Mouse (Mus musculus) midbrain, embryonic 15.5 days (tissue): ENCODE data around the gene Slc25a38. TPM values are rescaled to one million over a fixed set of nuclear protein-coding genes. Genes with fewer than 3 reads are reported as not detected.

Experiments used
- ATAC-seq: fragments of 200-750 bp; cut with Nextera tagmentation; replicated peaks from 2 replicates; pipeline ENCODE4 v1.8.0; 2017; ENCODE audit warnings: moderate TSS enrichment
- H3K27ac ChIP-seq: fragments of 300-500 bp; sonication (generic); 2 replicates; pipeline ENCODE4 v1.5.1; 2015; ENCODE audit warnings: mild to moderate bottlenecking, inconsistent platforms
- H3K27me3 ChIP-seq: fragments of 300-500 bp; sonication (generic); replicated peaks from 2 replicates; pipeline ENCODE4 v1.6.1; 2015; ENCODE audit warnings: inconsistent platforms
- H3K36me3 ChIP-seq: fragments of 300-500 bp; sonication (generic); replicated peaks from 2 replicates; pipeline ENCODE4 v1.6.1; 2015; ENCODE audit warnings: inconsistent platforms
- H3K4me1 ChIP-seq: fragments of 300-500 bp; sonication (generic); 2 replicates; pipeline ENCODE4 v1.6.1; 2015; ENCODE audit warnings: inconsistent platforms
- H3K4me2 ChIP-seq: fragments of 300-500 bp; sonication (generic); 2 replicates; pipeline ENCODE4 v1.6.1; 2015; ENCODE audit warnings: inconsistent platforms, mild to moderate bottlenecking, moderate library complexity
- H3K4me3 ChIP-seq: fragments of 300-500 bp; sonication (generic); 2 replicates; pipeline ENCODE4 v1.5.1; 2015; ENCODE audit warnings: mild to moderate bottlenecking, inconsistent platforms
- H3K9ac ChIP-seq: fragments of 300-500 bp; sonication (generic); 2 replicates; pipeline ENCODE4 v1.6.1; 2015; ENCODE audit warnings: mild to moderate bottlenecking, inconsistent platforms
- H3K9me3 ChIP-seq: fragments of 300-500 bp; sonication (generic); 2 replicates; pipeline ENCODE4 v1.6.1; 2016; ENCODE audit warnings: inconsistent platforms
- WGBS: fragments of 180-500 bp; shearing (Covaris S2); methylation state at CpG from one replicate; pipeline ENCODE4 v1.1.7; 2015; ENCODE audit warnings: mixed read lengths; 5-methylcytosine and 5-hydroxymethylcytosine counted together
- polyA plus RNA-seq: library from polyadenylated mRNA; unstranded; fragments of >200 nt; fragmentation: Nextera tagmentation; extraction: Ambion mirVana; gene quantifications from 2 replicates; pipeline ENCODE4 v1.2.1, GENCODE M21; 2015

The Slc25a38 gene
- polyA plus RNA-seq = 41.5 and 48.3 TPM in 2 replicates

GRCm38 (mm10) chr9:120110211-120111018, at the start of gene Slc25a38:
Gene Slc25a38, plus strand, starts transcription at chr9:120110374.
- WGBS = under 1% methylated on average over 61 of the region's 62 CpGs
- Histone ChIP-seq H3K27ac (peak within 1 kb of the TSS; percentile 97), H3K4me1 (peaks cover 7% of the 10 kb centered on the region), H3K4me3 (peak within 1 kb of the TSS; percentile 97), H3K9me3 (no peaks in the 10 kb centered on the region), H3K9ac (peak within 1 kb of the TSS; percentile 88), H3K36me3 (no peaks in the 10 kb centered on the region), H3K27me3 (no peaks in the 10 kb centered on the region), H3K4me2 (peak within 1 kb of the TSS; percentile 49)
- ATAC-seq = peak; percentile 99

- no peak overlapping the region for H3K27ac ChIP-seq
- H3K4me1 ChIP-seq = no peaks in the 10 kb centered on the region
- H3K9me3 ChIP-seq = no peaks in the 10 kb centered on the region
- WGBS = 81% methylated on average over 4 of the region's 4 CpGs
- no peak overlapping the region for H3K4me2 ChIP-seq
- no peak for ATAC-seq
- no peaks in the 10 kb centered on the region for H3K27me3 ChIP-seq
- H3K36me3 ChIP-seq = no peaks in the 10 kb centered on the region
- H3K9ac ChIP-seq = no peak overlapping the region
- H3K4me3 ChIP-seq = no peak overlapping the region
These were observed 45.9 kb upstream of the Slc25a38 start for GRCm38 (mm10) chr9:120064317-120064716.

- Histone ChIP-seq H3K36me3 (no peaks in the 10 kb centered on the region), H3K4me3 (no peak overlapping the region), H3K4me1 (no peaks in the 10 kb centered on the region), H3K4me2 (no peak overlapping the region), H3K9ac (no peak overlapping the region), H3K27ac (no peak overlapping the region), H3K9me3 (no peaks in the 10 kb centered on the region), H3K27me3 (no peaks in the 10 kb centered on the region)
- WGBS = 88% methylated on average over 2 of the region's 2 CpGs
- ATAC-seq = no peak
These were observed 42.6 kb upstream of the Slc25a38 start for GRCm38 (mm10) chr9:120067609-120068008.

- no peaks in the 10 kb centered on the region for H3K4me1 ChIP-seq
- no peak overlapping the region for H3K4me2 ChIP-seq
- H3K9me3 ChIP-seq = no peaks in the 10 kb centered on the region
- WGBS = 69% methylated on average over 10 of the region's 10 CpGs
- no peak for ATAC-seq
- H3K4me3 ChIP-seq = no peak overlapping the region
- H3K27ac ChIP-seq = no peak overlapping the region
- no peaks in the 10 kb centered on the region for H3K27me3 ChIP-seq
- no peak overlapping the region for H3K9ac ChIP-seq
- H3K36me3 ChIP-seq = no peaks in the 10 kb centered on the region
These were observed 42.1 kb upstream of the Slc25a38 start for GRCm38 (mm10) chr9:120068047-120068446.

- Histone ChIP-seq H3K9ac (no peak within 1 kb of the TSS), H3K36me3 (no peaks in the 10 kb centered on the region), H3K4me3 (no peak within 1 kb of the TSS), H3K27me3 (no peaks in the 10 kb centered on the region), H3K4me2 (no peak within 1 kb of the TSS), H3K27ac (no peak within 1 kb of the TSS), H3K9me3 (no peaks in the 10 kb centered on the region), H3K4me1 (no peaks in the 10 kb centered on the region)
- 86% methylated on average over 11 of the region's 11 CpGs for WGBS
- no peak for ATAC-seq
These were observed 40.4 kb upstream of the Slc25a38 start, which contains the start of gene Cx3cr1 for GRCm38 (mm10) chr9:120069779-120070178. Gene Cx3cr1, minus strand, starts transcription at chr9:120069879.

- Histone ChIP-seq H3K27ac (no peak overlapping the region), H3K9me3 (no peaks in the 10 kb centered on the region), H3K4me3 (no peak overlapping the region), H3K4me1 (no peaks in the 10 kb centered on the region), H3K9ac (no peak overlapping the region), H3K4me2 (no peak overlapping the region), H3K27me3 (no peaks in the 10 kb centered on the region), H3K36me3 (no peaks in the 10 kb centered on the region)
- WGBS = 71% methylated on average over 2 of the region's 2 CpGs
- ATAC-seq = no peak
These were observed 38.9 kb upstream of the Slc25a38 start for GRCm38 (mm10) chr9:120071251-120071650.

- Histone ChIP-seq H3K4me1 (no peaks in the 10 kb centered on the region), H3K9me3 (no peaks in the 10 kb centered on the region), H3K4me2 (no peak overlapping the region), H3K36me3 (no peaks in the 10 kb centered on the region), H3K9ac (no peak overlapping the region), H3K27ac (no peak overlapping the region), H3K4me3 (no peak overlapping the region), H3K27me3 (no peaks in the 10 kb centered on the region)
- 19% methylated on average over 3 of the region's 3 CpGs for WGBS
- ATAC-seq = no peak
These were observed 37.0 kb upstream of the Slc25a38 start for GRCm38 (mm10) chr9:120073169-120073568.

- Histone ChIP-seq H3K4me2 (no peak overlapping the region), H3K4me1 (no peaks in the 10 kb centered on the region), H3K9ac (no peak overlapping the region), H3K4me3 (no peak overlapping the region), H3K9me3 (no peaks in the 10 kb centered on the region), H3K27ac (no peak overlapping the region), H3K36me3 (no peaks in the 10 kb centered on the region), H3K27me3 (no peaks in the 10 kb centered on the region)
- no peak for ATAC-seq
- 89% methylated on average over 7 of the region's 7 CpGs for WGBS
These were observed 35.7 kb upstream of the Slc25a38 start for GRCm38 (mm10) chr9:120074516-120074915.

- no peak overlapping the region for H3K4me3 ChIP-seq
- H3K4me2 ChIP-seq = no peak overlapping the region
- H3K9ac ChIP-seq = no peak overlapping the region
- H3K4me1 ChIP-seq = no peaks in the 10 kb centered on the region
- no peaks in the 10 kb centered on the region for H3K27me3 ChIP-seq
- WGBS = 80% methylated on average over 3 of the region's 3 CpGs
- H3K27ac ChIP-seq = no peak overlapping the region
- no peak for ATAC-seq
- no peaks in the 10 kb centered on the region for H3K9me3 ChIP-seq
- no peaks in the 10 kb centered on the region for H3K36me3 ChIP-seq
These were observed 31.9 kb upstream of the Slc25a38 start for GRCm38 (mm10) chr9:120078241-120078640.

GRCm38 (mm10) chr9:120079901-120080300, 30.3 kb upstream of the Slc25a38 start:
- H3K9ac ChIP-seq = no peak overlapping the region
- no peak for ATAC-seq
- 82% methylated on average over 7 of the region's 7 CpGs for WGBS
- no peaks in the 10 kb centered on the region for H3K4me1 ChIP-seq
- H3K9me3 ChIP-seq = no peaks in the 10 kb centered on the region
- no peaks in the 10 kb centered on the region for H3K27me3 ChIP-seq
- H3K27ac ChIP-seq = no peak overlapping the region
- H3K36me3 ChIP-seq = no peaks in the 10 kb centered on the region
- H3K4me3 ChIP-seq = no peak overlapping the region
- no peak overlapping the region for H3K4me2 ChIP-seq

GRCm38 (mm10) chr9:120080546-120081108, 29.5 kb upstream of the Slc25a38 start:
- no peak for ATAC-seq
- no peak overlapping the region for H3K4me3 ChIP-seq

GRCm38 (mm10) chr9:120081247-120081646, 28.9 kb upstream of the Slc25a38 start:
- Histone ChIP-seq H3K36me3 (no peaks in the 10 kb centered on the region), H3K9ac (no peak overlapping the region), H3K9me3 (no peaks in the 10 kb centered on the region), H3K4me1 (no peaks in the 10 kb centered on the region), H3K4me3 (no peak overlapping the region), H3K27ac (no peak overlapping the region), H3K27me3 (no peaks in the 10 kb centered on the region), H3K4me2 (no peak overlapping the region)
- no peak for ATAC-seq
- WGBS = 74% methylated on average over 6 of the region's 6 CpGs

More at GRCm38 (mm10) chr9:120080546-120081108, 29.5 kb upstream of the Slc25a38 start:
- no peaks in the 10 kb centered on the region for H3K36me3 ChIP-seq
- WGBS = 85% methylated on average over 8 of the region's 8 CpGs
- no peaks in the 10 kb centered on the region for H3K4me1 ChIP-seq
- H3K27ac ChIP-seq = no peak overlapping the region
- no peak overlapping the region for H3K9ac ChIP-seq
- H3K4me2 ChIP-seq = no peak overlapping the region
- H3K9me3 ChIP-seq = no peaks in the 10 kb centered on the region
- H3K27me3 ChIP-seq = no peaks in the 10 kb centered on the region

GRCm38 (mm10) chr9:120081967-120082366, 28.2 kb upstream of the Slc25a38 start:
- no peaks in the 10 kb centered on the region for H3K4me1 ChIP-seq
- 82% methylated on average over 5 of the region's 5 CpGs for WGBS

More at GRCm38 (mm10) chr9:120081967-120082366, 28.2 kb upstream of the Slc25a38 start:
- Histone ChIP-seq H3K9ac (no peak overlapping the region), H3K9me3 (no peaks in the 10 kb centered on the region), H3K27ac (no peak overlapping the region), H3K4me2 (no peak overlapping the region), H3K27me3 (no peaks in the 10 kb centered on the region), H3K4me3 (no peak overlapping the region), H3K36me3 (no peaks in the 10 kb centered on the region)
- no peak for ATAC-seq
